Mouse (Mus musculus): ENCODE results near the gene Ooep.

The Ooep gene

GRCm38 (mm10) chr9:78378113-78378785 is at the start of gene Ooep:
Gene Ooep, minus strand, starts transcription at chr9:78378725.
- DNase-seq (ENCODE audit: low spot score in 2 of 2) = peak; percentile 3

DNA sequence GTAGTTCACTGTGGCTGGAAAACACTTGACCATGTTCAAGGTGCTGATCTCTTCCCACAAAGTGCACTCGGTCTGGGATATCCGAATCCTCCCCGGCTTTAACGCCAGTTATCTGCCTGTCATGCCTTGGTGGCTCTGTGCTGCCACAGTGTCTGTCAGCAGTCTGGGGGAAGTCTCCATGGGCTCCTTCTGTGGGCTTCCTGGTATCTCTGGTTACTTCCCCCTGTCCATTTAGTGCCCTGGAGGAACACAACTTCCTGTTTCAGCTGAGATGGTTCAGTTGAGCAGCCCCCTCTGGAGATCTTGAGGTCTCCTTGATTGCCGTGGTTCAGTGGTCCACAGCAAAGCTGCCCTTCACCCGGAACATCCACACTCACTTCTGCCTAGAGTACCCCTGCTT is 49.7 kb upstream of the Ooep start:
- no peak for DNase-seq (ENCODE audit: low spot score in 2 of 2)

GRCm38 (mm10) chr9:78427362-78427781 is 48.8 kb upstream of the Ooep start:
- no peak for DNase-seq (ENCODE audit: low spot score in 2 of 2)

DNA sequence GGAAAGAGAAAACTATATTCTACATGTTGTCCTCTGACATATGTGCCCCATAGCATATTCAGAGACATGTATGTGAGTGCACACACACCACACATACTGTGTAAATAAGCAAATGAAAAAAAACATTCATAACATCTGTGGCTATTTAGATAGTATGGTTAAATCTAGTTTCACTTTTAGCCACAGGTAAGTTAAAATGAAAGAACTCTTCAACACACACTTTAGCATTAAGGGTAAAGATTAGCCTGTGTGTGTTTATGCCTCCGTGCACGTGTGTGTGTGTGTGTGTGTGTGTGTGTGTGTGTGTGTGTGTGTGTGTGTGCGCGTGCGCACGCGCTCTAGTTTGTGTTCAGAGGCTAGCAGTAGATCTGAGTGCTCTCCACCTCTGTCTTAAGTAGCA is 23.1 kb upstream of the Ooep start:
- DNase-seq (ENCODE audit: low spot score in 2 of 2) = no peak

- no peak for DNase-seq (ENCODE audit: low spot score in 2 of 2)
These were observed 22.0 kb upstream of the Ooep start for GRCm38 (mm10) chr9:78400570-78400969.

GRCm38 (mm10) chr9:78396517-78396916 is 18.0 kb upstream of the Ooep start:
- DNase-seq (ENCODE audit: low spot score in 2 of 2) = no peak

- peak; percentile 5 to 9 for DNase-seq (ENCODE audit: low spot score in 2 of 2)
These were observed 17.3 kb upstream of the Ooep start, which contains the start of gene Ddx43 for GRCm38 (mm10) chr9:78395630-78396351. Gene Ddx43, plus strand, starts transcription at chr9:78395777.

DNA sequence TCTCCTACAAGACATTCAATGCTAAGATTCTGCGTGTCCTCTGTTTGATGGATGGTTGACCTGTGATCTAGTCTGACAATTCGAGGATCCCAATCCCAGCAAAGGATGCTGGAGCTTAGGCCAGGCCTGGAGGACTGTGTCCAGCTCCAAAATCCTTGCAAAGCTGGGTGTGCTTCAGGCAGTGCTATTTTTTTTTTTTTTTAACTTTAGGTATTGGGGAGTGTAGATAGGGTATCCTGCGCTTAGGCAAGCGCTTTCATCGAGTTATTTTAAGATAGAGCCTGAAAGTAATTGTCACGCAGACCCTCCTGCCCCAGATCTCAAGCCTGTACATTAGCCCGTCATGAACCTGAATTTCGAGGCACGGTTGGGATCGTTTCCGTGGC is 16.7 kb upstream of the Ooep start:
- DNase-seq (ENCODE audit: low spot score in 2 of 2) = no peak

DNA sequence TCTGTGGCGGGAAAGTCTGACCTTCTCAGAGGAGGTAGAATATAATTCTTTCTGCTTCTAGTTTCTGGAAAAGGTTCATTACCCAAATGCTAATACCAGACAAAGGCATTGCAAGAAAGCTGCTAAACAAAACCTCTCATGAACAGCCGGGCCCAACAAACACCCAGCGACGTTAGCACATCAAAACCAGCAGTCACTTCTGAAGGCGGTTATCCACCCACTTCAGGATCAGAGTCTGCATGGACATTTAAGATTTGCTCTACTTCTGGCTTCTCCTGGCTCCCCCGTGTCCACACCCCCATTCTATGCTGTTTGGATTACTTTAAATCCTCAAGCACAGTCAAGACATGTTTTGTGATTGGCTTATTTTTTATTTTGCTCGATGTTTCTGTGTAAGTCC is 16.1 kb upstream of the Ooep start:
- DNase-seq (ENCODE audit: low spot score in 2 of 2) = peak in 1 of 2 experiments; percentile 18

- DNase-seq (ENCODE audit: low spot score in 2 of 2) = no peak
These were observed 15.2 kb upstream of the Ooep start for GRCm38 (mm10) chr9:78393741-78394140.

GRCm38 (mm10) chr9:78389981-78390380 is 11.5 kb upstream of the Ooep start:
- DNase-seq (ENCODE audit: low spot score in 2 of 2) = no peak

- no peak for DNase-seq (ENCODE audit: low spot score in 2 of 2)
These were observed 8.4 kb upstream of the Ooep start for GRCm38 (mm10) chr9:78386947-78387346.

DNA sequence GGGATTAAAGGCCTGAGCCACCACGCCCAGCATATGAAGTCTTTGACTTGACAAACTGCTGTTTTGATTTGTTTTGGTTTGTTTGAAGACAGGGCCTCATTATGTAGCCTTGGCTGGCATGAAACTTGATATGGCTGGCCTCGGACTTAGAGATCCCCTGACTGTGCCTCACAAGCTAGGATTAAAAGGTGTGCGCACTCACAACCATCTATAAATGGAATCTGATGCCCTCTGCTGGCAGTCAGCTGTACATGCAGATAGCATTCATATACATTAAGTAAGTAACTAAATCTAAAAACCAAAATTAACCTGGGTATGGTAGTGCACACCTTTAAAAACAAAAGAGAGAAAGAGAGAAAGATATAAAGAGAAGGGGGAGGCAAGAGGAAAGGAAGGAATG is 7.4 kb upstream of the Ooep start:
- DNase-seq (ENCODE audit: low spot score in 2 of 2) = no peak

DNA sequence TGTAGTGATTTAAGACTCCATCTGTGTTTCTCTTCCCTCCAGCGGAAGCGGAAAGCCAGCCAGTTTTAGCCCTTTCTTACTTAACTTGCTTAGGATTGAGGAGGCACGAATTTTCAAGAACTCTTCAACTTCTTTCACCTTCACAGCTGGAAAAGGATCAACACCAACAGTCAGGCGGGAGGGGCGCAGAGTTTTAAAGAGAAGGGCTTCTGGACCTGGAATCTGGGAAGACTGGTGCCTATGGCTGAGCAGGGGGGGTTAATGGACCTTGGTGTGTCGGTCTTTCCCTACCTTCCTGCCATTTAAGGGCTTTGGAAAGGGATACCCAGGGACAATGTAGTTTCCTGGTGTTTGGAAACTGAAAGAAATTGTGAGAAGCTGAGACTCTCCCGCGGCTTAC is 979 bp downstream of the Ooep start:
- no peak for DNase-seq (ENCODE audit: low spot score in 2 of 2)

DNA sequence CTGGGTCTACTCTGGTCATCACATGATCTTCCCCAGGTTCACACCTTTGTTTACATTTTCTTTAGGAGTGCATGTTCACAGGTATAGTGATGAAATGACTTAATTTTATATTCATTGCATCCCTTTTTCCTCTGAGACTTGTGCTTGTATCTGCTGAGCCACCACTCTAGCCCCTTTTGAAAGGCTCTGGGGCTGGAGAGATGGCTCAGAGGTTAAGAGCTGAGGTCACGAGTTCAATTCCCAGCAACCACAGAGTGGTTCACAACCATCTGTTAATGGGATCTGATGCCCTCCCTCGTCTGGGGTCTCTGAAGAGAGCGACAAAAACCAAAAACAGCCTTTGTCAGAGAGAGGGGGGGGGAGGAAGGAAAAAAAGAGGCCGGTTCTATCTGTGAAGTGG is 3.0 kb downstream of the Ooep start:
- DNase-seq (ENCODE audit: low spot score in 2 of 2) = no peak

DNA sequence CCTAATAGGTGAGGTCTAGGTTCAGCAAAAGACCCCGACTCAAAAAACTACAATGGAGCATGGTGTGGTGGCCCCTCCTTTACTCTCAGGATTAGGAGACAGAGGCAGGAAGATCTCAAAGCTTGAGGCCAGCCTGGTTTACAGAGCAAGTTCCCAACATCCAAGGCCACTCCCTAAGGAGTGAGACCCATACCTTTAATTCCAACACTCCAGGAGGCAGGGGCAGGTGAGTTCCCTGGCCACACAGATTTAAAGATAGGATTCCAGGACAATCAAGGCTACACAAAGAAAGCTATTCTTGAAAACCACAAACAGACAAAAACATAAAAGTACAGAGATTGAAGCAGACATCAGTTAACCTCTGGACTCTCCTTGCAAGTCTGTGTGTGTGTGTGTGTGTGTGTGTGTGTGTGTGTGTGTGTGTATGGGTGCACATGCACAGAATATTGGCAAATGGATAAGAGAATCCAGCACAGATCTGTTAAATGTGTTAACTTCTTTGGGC is 3.6 kb downstream of the Ooep start:
- no peak for DNase-seq (ENCODE audit: low spot score in 2 of 2)

GRCm38 (mm10) chr9:78374397-78374796 is 4.1 kb downstream of the Ooep start:
- DNase-seq (ENCODE audit: low spot score in 2 of 2) = no peak

GRCm38 (mm10) chr9:78372827-78373504 is 5.6 kb downstream of the Ooep start:
- no peak for DNase-seq (ENCODE audit: low spot score in 2 of 2)

- DNase-seq (ENCODE audit: low spot score in 2 of 2) = no peak
These were observed 7.1 kb downstream of the Ooep start for GRCm38 (mm10) chr9:78371441-78371840.

GRCm38 (mm10) chr9:78369786-78370185 is 8.7 kb downstream of the Ooep start:
- DNase-seq (ENCODE audit: low spot score in 2 of 2) = no peak

GRCm38 (mm10) chr9:78369349-78369748 is 9.2 kb downstream of the Ooep start:
- no peak for DNase-seq (ENCODE audit: low spot score in 2 of 2)

DNA sequence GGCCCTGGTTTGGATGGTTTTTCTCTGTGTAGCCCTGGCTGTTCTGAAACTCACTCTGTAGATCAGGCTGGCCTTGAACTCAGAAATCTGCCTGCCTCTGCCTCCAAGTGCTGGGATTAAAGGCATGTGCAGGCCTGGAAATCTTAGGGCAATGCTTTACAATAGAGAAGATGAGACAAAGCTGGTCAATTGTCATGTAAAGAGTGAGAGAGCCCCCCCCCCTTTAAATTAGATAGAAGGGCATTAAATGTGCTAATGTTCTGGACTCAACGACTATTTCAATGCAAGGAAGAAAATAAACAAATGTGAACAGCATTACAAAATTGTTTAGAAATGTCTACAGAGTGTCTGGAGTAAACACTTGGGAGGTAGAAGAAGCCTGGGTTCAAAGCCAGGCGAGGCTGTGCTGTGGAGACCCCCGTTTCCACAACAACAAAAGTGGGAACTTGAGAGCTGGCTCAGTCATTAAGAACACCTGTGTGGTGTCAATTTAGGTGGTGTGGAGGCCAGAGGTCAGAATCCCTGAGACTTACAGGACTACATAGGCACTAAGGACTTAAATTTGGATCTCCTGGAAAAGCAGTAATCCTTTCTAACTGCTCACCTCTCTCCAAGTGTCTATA is 9.7 kb downstream of the Ooep start:
- DNase-seq (ENCODE audit: low spot score in 2 of 2) = no peak

All from right cerebral cortex, postnatal 36 days (tissue).